Mouse (Mus musculus): ENCODE data around the gene Golga7b. TPM values are rescaled to one million over a fixed set of nuclear protein-coding genes. Genes with fewer than 3 reads are reported as not detected.

The Golga7b gene
- polyA plus RNA-seq (2014; fragmentation: Illumina TruSeq; extraction: RNeasy Lipid Tissue Mini Kit (QIAGEN cat#74804); ENCODE audit: low read depth, low replicate concordance), result 0.25 TPM

GRCm38 (mm10) chr19:42247519-42247918 is at the start of gene Golga7b:
Gene Golga7b, plus strand, starts transcription at chr19:42247574.

GRCm38 (mm10) chr19:42201696-42202381 is 45.5 kb upstream of the Golga7b start, which contains the start of gene Sfrp5:
Gene Sfrp5, minus strand, starts transcription at chr19:42202252.

Other genes with a start within 250 kb of the Golga7b start
- gene Ankrd2, start 211.6 kb upstream of the Golga7b start, polyA plus RNA-seq (2014; fragmentation: Illumina TruSeq; extraction: RNeasy Lipid Tissue Mini Kit (QIAGEN cat#74804); ENCODE audit: low read depth, low replicate concordance), result not detected
- 2.1 TPM for gene Hoga1, start 202.0 kb upstream of the Golga7b start, polyA plus RNA-seq (2014; fragmentation: Illumina TruSeq; extraction: RNeasy Lipid Tissue Mini Kit (QIAGEN cat#74804); ENCODE audit: low read depth, low replicate concordance)
- gene 4933411K16Rik, start 195.3 kb upstream of the Golga7b start, polyA plus RNA-seq (2014; fragmentation: Illumina TruSeq; extraction: RNeasy Lipid Tissue Mini Kit (QIAGEN cat#74804); ENCODE audit: low read depth, low replicate concordance), result not detected
- gene Morn4, start 161.2 kb upstream of the Golga7b start, polyA plus RNA-seq (2014; fragmentation: Illumina TruSeq; extraction: RNeasy Lipid Tissue Mini Kit (QIAGEN cat#74804); ENCODE audit: low read depth, low replicate concordance), result 0.32 TPM
- gene Pi4k2a, start 157.1 kb upstream of the Golga7b start, polyA plus RNA-seq (2014; fragmentation: Illumina TruSeq; extraction: RNeasy Lipid Tissue Mini Kit (QIAGEN cat#74804); ENCODE audit: low read depth, low replicate concordance), result 6.4 TPM
- gene Avpi1, start 118.5 kb upstream of the Golga7b start, polyA plus RNA-seq (2014; fragmentation: Illumina TruSeq; extraction: RNeasy Lipid Tissue Mini Kit (QIAGEN cat#74804); ENCODE audit: low read depth, low replicate concordance), result not detected
- gene Marveld1, start 100.2 kb upstream of the Golga7b start, polyA plus RNA-seq (2014; fragmentation: Illumina TruSeq; extraction: RNeasy Lipid Tissue Mini Kit (QIAGEN cat#74804); ENCODE audit: low read depth, low replicate concordance), result 13.5 TPM
- 16.4 TPM for gene Zfyve27, start 83.6 kb upstream of the Golga7b start, polyA plus RNA-seq (2014; fragmentation: Illumina TruSeq; extraction: RNeasy Lipid Tissue Mini Kit (QIAGEN cat#74804); ENCODE audit: low read depth, low replicate concordance)
- 0.38 TPM for gene Sfrp5, start 45.3 kb upstream of the Golga7b start, polyA plus RNA-seq (2014; fragmentation: Illumina TruSeq; extraction: RNeasy Lipid Tissue Mini Kit (QIAGEN cat#74804); ENCODE audit: low read depth, low replicate concordance)
- not detected for gene Crtac1, start 184.2 kb downstream of the Golga7b start, polyA plus RNA-seq (2014; fragmentation: Illumina TruSeq; extraction: RNeasy Lipid Tissue Mini Kit (QIAGEN cat#74804); ENCODE audit: low read depth, low replicate concordance)

Measured in sigmoid colon, adult 10 weeks (tissue).